Mouse (Mus musculus): ENCODE measurements around the gene Slc30a7.

- TF ChIP-seq ZNF384 (IDR thresholded peaks at IDR 0.05; ENCODE audit: low read depth, low read length) (no peak), ZC3H11A (IDR thresholded peaks at IDR 0.05; ENCODE audit: borderline replicate concordance, low read depth, low read length) (no peak), HCFC1 (IDR thresholded peaks at IDR 0.05; ENCODE audit: borderline replicate concordance, insufficient read depth, low read length) (no peak)
Measured at GRCm38 (mm10) chr3:115949921-115950877, 57.0 kb downstream of the Slc30a7 start.

All from ES-E14 (cell line).